Mouse (Mus musculus): ENCODE measurements around the gene Sidt1. TPM values are rescaled to one million over a fixed set of nuclear protein-coding genes. Genes with fewer than 3 reads are reported as not detected.

Sidt1 gene
- polyA plus RNA-seq, 1 experiment from 2014 or later: not detected

- WGBS (ENCODE audit: insufficient replicate concordance): 90% methylated on average over 2 of the region's 2 CpGs
- H3K27me3 ChIP-seq (ENCODE audit: control insufficient read depth, insufficient read depth, low read length): no peaks in the 10 kb centered on the region
- no peak overlapping the region for H3K9ac ChIP-seq (ENCODE audit: low read depth, low read length)
- no peak overlapping the region for H3K4me2 ChIP-seq
- H3K36me3 ChIP-seq (ENCODE audit: control insufficient read depth, insufficient read depth, low read length): peaks cover 2% of the 10 kb centered on the region; the same call in 1 of the 2 replicates
- no peaks in the 10 kb centered on the region for H3K9me3 ChIP-seq (replicated peaks; ENCODE audit: control insufficient read depth, low read length)
- no peak overlapping the region for H3K27ac ChIP-seq (ENCODE audit: low read depth, low read length)
- ATAC-seq (replicated peaks; ENCODE audit: insufficient number of reproducible peaks, low FRiP score, low TSS enrichment): no peak
- no peaks in the 10 kb centered on the region for H3K4me1 ChIP-seq (ENCODE audit: control insufficient read depth, insufficient read depth, low read length)
- no peak overlapping the region for H3K4me3 ChIP-seq (ENCODE audit: low read depth, low read length)
Measured at GRCm38 (mm10) chr16:44190968-44191367, 142.0 kb downstream of the Sidt1 start.

Other genes starting within 250 kb of the Sidt1 start
- 47.0 and 53.6 TPM in 2 replicates for gene Atp6v1a, start 193.5 kb downstream of the Sidt1 start, polyA plus RNA-seq (2014; fragmentation: Nextera tagmentation; extraction: Ambion mirVana)
- 58.5 and 75.5 TPM in 2 replicates for gene Naa50, start 193.4 kb downstream of the Sidt1 start, polyA plus RNA-seq (2014; fragmentation: Nextera tagmentation; extraction: Ambion mirVana)
- gene Usf3, start 159.9 kb downstream of the Sidt1 start, polyA plus RNA-seq (2014; fragmentation: Nextera tagmentation; extraction: Ambion mirVana): 4.2 TPM in 2 replicates
- gene Spice1, start 13.9 kb upstream of the Sidt1 start, polyA plus RNA-seq (2014; fragmentation: Nextera tagmentation; extraction: Ambion mirVana): 19.9 and 20.4 TPM in 2 replicates
- 0.37 TPM in 1 of 2 replicates, not detected in the other for gene Cfap44, start 61.6 kb upstream of the Sidt1 start, polyA plus RNA-seq (2014; fragmentation: Nextera tagmentation; extraction: Ambion mirVana)
- gene Boc, start 225.7 kb upstream of the Sidt1 start, polyA plus RNA-seq (2014; fragmentation: Nextera tagmentation; extraction: Ambion mirVana): 8.7 and 8.9 TPM in 2 replicates

Measured in heart, embryonic 11.5 days (tissue).